Mouse (Mus musculus): ENCODE measurements around the gene Emx1.

GRCm38 (mm10) chr6:85250811-85251241 is 63.6 kb downstream of the Emx1 start:
- TF ChIP-seq CTCF (IDR thresholded peaks at IDR 0.05; ENCODE audit: borderline replicate concordance, insufficient read depth, low read depth, low read length) (no peak), POLR2A (IDR thresholded peaks at IDR 0.05; ENCODE audit: borderline replicate concordance, insufficient read depth, low read length) (no peak)
